Mouse (Mus musculus) MEL (cell line): ENCODE measurements around the gene Mok. TPM values are rescaled to one million over a fixed set of nuclear protein-coding genes. Genes with fewer than 3 reads are reported as not detected.

Experiments used
- DNase-seq: peaks from one replicate; pipeline ENCODE4 v3.0.0; 2011; ENCODE audit warnings: low read depth, low spot score
- H3K27ac ChIP-seq: 2 replicates; pipeline ENCODE4 v1.5.1; 2012; ENCODE audit warnings: low read depth, mild to moderate bottlenecking, control low read depth, low read length, moderate library complexity; ENCODE audit not compliant: control insufficient read depth
- H3K27me3 ChIP-seq, 2 experiments: fragments of 150-350 bp in 1 of 2; sonication (generic) in 1 of 2; 2 replicates each; pipeline ENCODE4 v1.6.1; 2012; ENCODE audit warnings: low read length in 2 of 2, mild to moderate bottlenecking in 2 of 2, improper control_type of control experiment in 1 of 2, moderate library complexity in 1 of 2; ENCODE audit not compliant: insufficient read depth in 2 of 2, control insufficient read depth in 1 of 2
- H3K36me3 ChIP-seq, 2 experiments: 2 replicates each; pipeline ENCODE4 v1.6.1; 2012 to 2014; ENCODE audit warnings: low read length in 2 of 2, improper control_type of control experiment in 1 of 2, inconsistent platforms in 1 of 2, mild to moderate bottlenecking in 1 of 2; ENCODE audit not compliant: insufficient read depth in 2 of 2, control insufficient read depth in 1 of 2
- H3K4me1 ChIP-seq, 2 experiments: fragments of 150-350 bp in 1 of 2; sonication (generic) in 1 of 2; 2 replicates each; pipeline ENCODE4 v1.6.1; 2012; ENCODE audit warnings: low read length in 2 of 2, improper control_type of control experiment in 1 of 2, mild to moderate bottlenecking in 1 of 2; ENCODE audit not compliant: insufficient read depth in 2 of 2, control insufficient read depth in 1 of 2
- H3K4me3 ChIP-seq, 2 experiments: fragments of 150-350 bp in 1 of 2; sonication (generic) in 1 of 2; 2 replicates each; pipeline ENCODE4 v1.5.1; 2012; ENCODE audit warnings: low read depth in 2 of 2, low read length in 2 of 2, mild to moderate bottlenecking in 2 of 2, moderate library complexity in 2 of 2, control low read depth in 1 of 2, improper control_type of control experiment in 1 of 2; ENCODE audit not compliant: control insufficient read depth in 1 of 2, insufficient read depth in 1 of 2
- H3K79me2 ChIP-seq: 2 replicates; pipeline ENCODE4 v1.6.1; 2012; ENCODE audit warnings: mild to moderate bottlenecking, low read length, moderate library complexity; ENCODE audit not compliant: control insufficient read depth, poor library complexity, insufficient read depth
- H3K9ac ChIP-seq: 2 replicates; pipeline ENCODE4 v1.6.1; 2012; ENCODE audit warnings: low read depth, mild to moderate bottlenecking, control low read depth, low read length, moderate library complexity; ENCODE audit not compliant: control insufficient read depth, poor library complexity, severe bottlenecking
- H3K9me3 ChIP-seq: fragments of 150-350 bp; sonication (generic); replicated peaks from 2 replicates; pipeline ENCODE4 v1.6.1; 2012; ENCODE audit warnings: mild to moderate bottlenecking, low read length, improper control_type of control experiment, moderate library complexity; ENCODE audit not compliant: insufficient read depth
- CHD1 ChIP-seq: IDR thresholded peaks from 2 replicates; pipeline ENCODE4 v1.6.1; 2012; ENCODE audit warnings: low read depth, mild to moderate bottlenecking, inconsistent platforms, low read length, improper control_type of control experiment
- CTCF ChIP-seq, 3 experiments: IDR thresholded peaks in 2 of 3; conservative IDR thresholded peaks in 1 of 3; 2 replicates each; pipeline ENCODE4 v1.5.1; 2011 to 2012; ENCODE audit warnings: low read length in 3 of 3, low read depth in 2 of 3, mild to moderate bottlenecking in 2 of 3, improper control_type of control experiment in 1 of 3, inconsistent platforms in 1 of 3, mixed read lengths in 1 of 3, moderate library complexity in 1 of 3; ENCODE audit not compliant: control insufficient read depth in 1 of 3, insufficient read depth in 1 of 3, poor library complexity in 1 of 3, severe bottlenecking in 1 of 3
- E2F4 ChIP-seq: IDR thresholded peaks from 2 replicates; pipeline ENCODE4 v1.6.1; 2011; ENCODE audit warnings: low read depth, low read length, improper control_type of control experiment, borderline replicate concordance
- ELF1 ChIP-seq: IDR thresholded peaks from 2 replicates; pipeline ENCODE4 v1.6.1; 2014; ENCODE audit warnings: low read depth, mild to moderate bottlenecking, inconsistent platforms, low read length, improper control_type of control experiment, moderate library complexity
- ETS1 ChIP-seq: IDR thresholded peaks from 2 replicates; pipeline ENCODE4 v1.6.1; 2012; ENCODE audit warnings: low read depth, mild to moderate bottlenecking, inconsistent platforms, low read length, improper control_type of control experiment, moderate library complexity
- GABPA ChIP-seq: IDR thresholded peaks from 2 replicates; pipeline ENCODE4 v1.6.1; 2012; ENCODE audit warnings: low read depth, mild to moderate bottlenecking, inconsistent platforms, low read length, improper control_type of control experiment, moderate library complexity
- GATA1 ChIP-seq: IDR thresholded peaks from 2 replicates; pipeline ENCODE4 v1.6.1; 2011; ENCODE audit warnings: low read depth, low read length, improper control_type of control experiment
- JUND ChIP-seq: IDR thresholded peaks from 2 replicates; pipeline ENCODE4 v1.6.1; 2011; ENCODE audit warnings: low read depth, mild to moderate bottlenecking, improper control_type of control experiment, low read length
- KAT2A ChIP-seq: conservative IDR thresholded peaks from 2 replicates; pipeline ENCODE4 v1.6.1; 2012; ENCODE audit warnings: low read depth, low read length, improper control_type of control experiment, inconsistent platforms
- MEF2A ChIP-seq: IDR thresholded peaks from 2 replicates; pipeline ENCODE4 v1.6.1; 2014; ENCODE audit warnings: low read depth, mild to moderate bottlenecking, inconsistent platforms, low read length, improper control_type of control experiment; ENCODE audit not compliant: poor library complexity, insufficient replicate concordance, severe bottlenecking; ENCODE audit errors: extremely low read depth
- MXI1 ChIP-seq: IDR thresholded peaks from 2 replicates; pipeline ENCODE4 v1.6.1; 2011; ENCODE audit warnings: mild to moderate bottlenecking, low read depth, low read length, improper control_type of control experiment
- MYB ChIP-seq: IDR thresholded peaks from 2 replicates; pipeline ENCODE4 v1.6.1; 2011; ENCODE audit warnings: mild to moderate bottlenecking, low read depth, low read length, improper control_type of control experiment
- MYC ChIP-seq: IDR thresholded peaks from 2 replicates; pipeline ENCODE4 v1.6.1; 2011; ENCODE audit warnings: low read depth, mild to moderate bottlenecking, low read length, improper control_type of control experiment, moderate library complexity
- NELFE ChIP-seq: IDR thresholded peaks from 2 replicates; pipeline ENCODE4 v1.6.1; 2011; ENCODE audit warnings: low read depth, low read length, improper control_type of control experiment
- NRF1 ChIP-seq: IDR thresholded peaks from 2 replicates; pipeline ENCODE4 v1.6.1; 2014; ENCODE audit warnings: low read depth, mild to moderate bottlenecking, inconsistent platforms, low read length, improper control_type of control experiment, moderate library complexity; ENCODE audit not compliant: poor library complexity, insufficient read depth, severe bottlenecking
- POLR2A ChIP-seq, 2 experiments: IDR thresholded peaks; 2 replicates each; pipeline ENCODE4 v1.6.1; 2011 to 2012; ENCODE audit warnings: low read length in 2 of 2, mild to moderate bottlenecking in 2 of 2, control low read depth in 1 of 2, improper control_type of control experiment in 1 of 2, low read depth in 1 of 2, moderate library complexity in 1 of 2; ENCODE audit not compliant: control insufficient read depth in 1 of 2, insufficient read depth in 1 of 2, poor library complexity in 1 of 2
- POLR2AphosphoS5 ChIP-seq: IDR thresholded peaks from 2 replicates; pipeline ENCODE4 v1.6.1; 2012; ENCODE audit warnings: low read depth, borderline replicate concordance, mild to moderate bottlenecking, inconsistent platforms, low read length, moderate library complexity, mixed read lengths
- RAD21 ChIP-seq: IDR thresholded peaks from 2 replicates; pipeline ENCODE4 v1.6.1; 2011; ENCODE audit warnings: mild to moderate bottlenecking, low read depth, low read length, improper control_type of control experiment
- SMC3 ChIP-seq: IDR thresholded peaks from 2 replicates; pipeline ENCODE4 v1.6.1; 2011; ENCODE audit warnings: low read depth, low read length, improper control_type of control experiment
- TAL1 ChIP-seq: IDR thresholded peaks from 2 replicates; pipeline ENCODE4 v1.6.1; 2012; ENCODE audit warnings: mild to moderate bottlenecking, inconsistent platforms, low read length, moderate library complexity, mixed read lengths
- USF2 ChIP-seq, 2 experiments: IDR thresholded peaks; 2 replicates each; pipeline ENCODE4 v1.6.1; 2011 to 2012; ENCODE audit warnings: improper control_type of control experiment in 2 of 2, low read length in 2 of 2, borderline replicate concordance in 1 of 2, inconsistent platforms in 1 of 2, low read depth in 1 of 2, mild to moderate bottlenecking in 1 of 2; ENCODE audit not compliant: insufficient read depth in 1 of 2
- ZKSCAN1 ChIP-seq: IDR thresholded peaks from 2 replicates; pipeline ENCODE4 v1.6.1; 2012; ENCODE audit warnings: low read depth, mild to moderate bottlenecking, inconsistent platforms, low read length, improper control_type of control experiment, moderate library complexity
- ZMIZ1 ChIP-seq: IDR thresholded peaks from 2 replicates; pipeline ENCODE4 v1.6.1; 2012; ENCODE audit warnings: low read depth, mild to moderate bottlenecking, inconsistent platforms, low read length, improper control_type of control experiment, moderate library complexity
- polyA plus RNA-seq, 2 experiments: library from polyadenylated mRNA; stranded (reverse) in 1 of 2; unstranded in 1 of 2; fragments of >175 nt in 1 of 2; fragments of >200 nt in 1 of 2; gene quantifications; 2 replicates each; pipeline versions ENCODE4 v1.2.1 to v1.2.4; 2012; ENCODE audit warnings: low replicate concordance in 2 of 2, low read depth in 1 of 2; ENCODE audit not compliant: insufficient read length in 2 of 2, insufficient read depth in 1 of 2, missing spikeins in 1 of 2
- total RNA-seq: library from RNA; depleted of rRNA; stranded (reverse); fragments of 300-350 nt; gene quantifications from 2 replicates; pipeline ENCODE4 v1.2.3, GENCODE M21; 2012

The Mok gene
- total and polyA plus RNA-seq, 3 experiments, result 0.39 to 1.6 TPM; not detected in 1

DNA sequence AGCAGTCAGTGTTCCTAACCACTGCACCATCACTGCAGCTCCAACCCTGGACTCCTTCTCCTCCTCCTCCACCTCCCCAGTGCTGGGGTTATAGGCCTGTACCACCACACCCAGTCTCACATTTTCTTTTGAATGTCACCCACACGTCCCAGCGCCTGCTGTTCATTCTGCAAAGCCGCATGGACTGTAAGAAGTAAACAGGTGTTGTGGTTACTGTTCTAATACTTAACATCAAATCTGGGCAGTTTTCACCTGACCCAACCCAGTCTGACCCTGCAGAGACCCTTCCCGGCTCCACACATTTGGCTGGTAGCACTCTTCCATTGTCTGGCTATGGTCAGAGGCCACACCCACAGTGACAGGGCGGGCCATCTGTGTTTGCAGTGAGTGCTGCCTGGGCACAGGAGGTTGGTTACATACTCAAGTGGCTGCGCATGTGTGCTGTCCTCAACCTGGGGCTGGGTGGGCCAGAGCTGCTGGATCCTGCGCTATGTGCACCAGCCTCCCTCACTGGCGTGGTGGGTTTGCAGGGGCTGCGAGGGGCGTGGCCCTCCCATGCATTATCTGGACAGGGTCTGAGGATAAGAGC, 38.8 kb downstream of the Mok start:
- TF ChIP-seq CTCF (IDR thresholded peaks at IDR 0.05 in 2 of 3, conservative IDR thresholded peaks at IDR 0.05 in 1 of 3; ENCODE audit: control insufficient read depth in 1 of 3, insufficient read depth in 1 of 3, low read depth in 2 of 3, low read length in 3 of 3, poor library complexity in 1 of 3, severe bottlenecking in 1 of 3), result no peak
- TF ChIP-seq MYC, result no peak
- no peak for TF ChIP-seq KAT2A
- TF ChIP-seq POLR2A (IDR thresholded peaks at IDR 0.05; ENCODE audit: control insufficient read depth in 1 of 2, insufficient read depth in 1 of 2, low read depth in 1 of 2, low read length in 2 of 2, poor library complexity in 1 of 2), result no peak
- TF ChIP-seq RAD21, result no peak
- no peak for TF ChIP-seq ZMIZ1
- TF ChIP-seq ZKSCAN1, result no peak
- TF ChIP-seq GABPA, result no peak
- no peak for TF ChIP-seq JUND
- no peak for TF ChIP-seq POLR2AphosphoS5
- no peak for TF ChIP-seq TAL1
- TF ChIP-seq MXI1, result no peak
- TF ChIP-seq ELF1, result no peak
- TF ChIP-seq SMC3, result no peak
- no peak for TF ChIP-seq NRF1
- TF ChIP-seq MEF2A, result no peak
- no peak for TF ChIP-seq USF2 (IDR thresholded peaks at IDR 0.05; ENCODE audit: borderline replicate concordance in 1 of 2, insufficient read depth in 1 of 2, low read depth in 1 of 2, low read length in 2 of 2)
- TF ChIP-seq NELFE, result no peak
- TF ChIP-seq, all 39 proteins: peak for 0

DNA sequence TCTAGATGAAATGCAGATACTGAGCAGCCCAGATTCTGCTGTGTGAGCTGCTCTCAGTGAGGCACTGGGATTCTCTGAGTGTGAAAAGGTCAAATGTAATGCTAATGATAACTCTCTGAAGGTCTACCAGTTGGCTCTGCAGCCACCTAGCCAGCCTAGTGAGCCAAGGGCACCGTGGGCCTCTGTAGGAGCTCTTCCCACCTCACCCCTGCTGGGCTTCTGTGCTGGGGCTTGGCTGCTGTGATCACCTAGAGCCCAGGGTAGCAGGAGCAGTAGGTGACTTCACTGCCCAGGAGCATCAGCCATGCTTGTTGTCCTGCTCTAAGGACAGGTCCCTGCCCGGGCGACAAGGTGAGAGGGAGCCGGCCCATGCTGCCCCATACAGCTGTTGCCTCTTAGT, 41.5 kb downstream of the Mok start:
- Histone ChIP-seq H3K9ac (no peak overlapping the region), H3K27ac (no peak overlapping the region), H3K27me3 (no peaks in the 10 kb centered on the region), H3K4me1 (no peaks in the 10 kb centered on the region), H3K79me2 (no peaks in the 10 kb centered on the region), H3K9me3 (no peaks in the 10 kb centered on the region), H3K4me3 (no peak overlapping the region), H3K36me3 (no peaks in the 10 kb centered on the region; a peak in 1 of 4 replicates)
- TF ChIP-seq CHD1, result no peak
- no peak for TF ChIP-seq E2F4
- no peak for TF ChIP-seq ETS1
- TF ChIP-seq NELFE, result no peak
- no peak for TF ChIP-seq CTCF (IDR thresholded peaks at IDR 0.05 in 2 of 3, conservative IDR thresholded peaks at IDR 0.05 in 1 of 3; ENCODE audit: control insufficient read depth in 1 of 3, insufficient read depth in 1 of 3, low read depth in 2 of 3, low read length in 3 of 3, poor library complexity in 1 of 3, severe bottlenecking in 1 of 3)
- no peak for TF ChIP-seq MYB
- TF ChIP-seq NRF1, result no peak
- TF ChIP-seq SMC3, result no peak
- no peak for TF ChIP-seq GATA1
- DNase-seq, result no peak

More for the DNA sequence above, 38.8 kb downstream of the Mok start:
- no peak overlapping the region for H3K9ac ChIP-seq
- H3K27ac ChIP-seq, result no peak overlapping the region
- no peak overlapping the region for H3K4me3 ChIP-seq
- H3K36me3 ChIP-seq, result no peaks in the 10 kb centered on the region
- H3K4me1 ChIP-seq, result no peaks in the 10 kb centered on the region
- no peak for DNase-seq
- H3K79me2 ChIP-seq, result no peaks in the 10 kb centered on the region
- no peaks in the 10 kb centered on the region for H3K9me3 ChIP-seq
- H3K27me3 ChIP-seq, result no peaks in the 10 kb centered on the region
